Mouse (Mus musculus): ENCODE measurements around the gene Abcb7. TPM values are rescaled to one million over a fixed set of nuclear protein-coding genes. Genes with fewer than 3 reads are reported as not detected.
"Not testable (repeated sequence)": the region's sequence is repeated elsewhere in the genome, so short reads cannot be mapped to it uniquely, and the experiment has no call there.

The Abcb7 gene
- polyA plus RNA-seq (2016; fragmentation: Nextera tagmentation; extraction: Ambion mirVana): 10.4 and 11.6 TPM in 2 replicates

- Histone ChIP-seq H3K4me1 (0 out of 2 replicates have a peak, but pooled peaks cover 3% of the 10 kb centered on the region), H3K27ac (replicated peaks) (peak within 1 kb of the TSS; percentile 93), H3K36me3 (replicated peaks) (no peaks in the 10 kb centered on the region), H3K9me3 (no peaks in the 10 kb centered on the region), H3K27me3 (replicated peaks; ENCODE audit: low read depth, poor library complexity, severe bottlenecking) (peaks cover 62% of the 10 kb centered on the region), H3K4me3 (peak within 1 kb of the TSS; percentile 68)
- peak; percentile 86 for DNase-seq (ENCODE audit: low spot score)
- WGBS: 13% methylated on average over 58 of the region's 58 CpGs
These were observed at the start of gene Abcb7 for GRCm38 (mm10) chrX:104413183-104413983. TSS of gene Abcb7 (minus strand) at chrX:104413856.

DNA sequence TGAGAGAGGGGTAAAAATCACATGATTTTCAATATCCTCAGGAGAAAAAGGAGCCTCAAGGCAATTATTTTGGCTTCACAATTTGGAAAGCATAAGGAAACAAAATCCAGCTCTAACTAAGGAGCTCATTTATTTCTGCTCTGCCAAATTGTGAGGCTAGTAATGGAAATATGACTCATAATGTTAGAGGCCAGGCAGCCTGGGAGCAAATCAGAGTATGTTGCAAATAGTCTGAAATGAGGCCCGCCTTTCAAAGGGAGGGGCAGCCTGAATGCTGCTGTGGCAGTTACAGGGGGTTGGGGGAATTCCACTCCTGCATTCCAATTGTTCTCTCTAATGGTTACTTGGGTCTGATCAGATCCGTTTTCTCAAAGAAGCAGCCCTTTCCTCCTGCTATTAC, 48.1 kb upstream of the Abcb7 start:
- H3K4me3 ChIP-seq: no peak overlapping the region
- no peaks in the 10 kb centered on the region for H3K36me3 ChIP-seq (replicated peaks)
- DNase-seq (ENCODE audit: low spot score): no peak
- no peaks in the 10 kb centered on the region for H3K4me1 ChIP-seq
- WGBS: 44% methylated on average over 2 of the region's 2 CpGs
- H3K27me3 ChIP-seq (replicated peaks; ENCODE audit: low read depth, poor library complexity, severe bottlenecking): peaks cover 32% of the 10 kb centered on the region
- H3K27ac ChIP-seq (replicated peaks): no peak overlapping the region
- H3K9me3 ChIP-seq: no peaks in the 10 kb centered on the region

- H3K27me3 ChIP-seq (replicated peaks; ENCODE audit: low read depth, poor library complexity, severe bottlenecking): peaks cover 80% of the 10 kb centered on the region
- no peaks in the 10 kb centered on the region for H3K9me3 ChIP-seq
- no peak overlapping the region for H3K4me3 ChIP-seq
- H3K4me1 ChIP-seq: no peaks in the 10 kb centered on the region
- 83% methylated on average over 1 of the region's 1 CpGs for WGBS
- no peak overlapping the region for H3K27ac ChIP-seq (replicated peaks)
- DNase-seq (ENCODE audit: low spot score): no peak
- H3K36me3 ChIP-seq (replicated peaks): no peaks in the 10 kb centered on the region
These were observed 38.8 kb upstream of the Abcb7 start for GRCm38 (mm10) chrX:104452433-104452832.

- Histone ChIP-seq H3K4me1 (no peaks in the 10 kb centered on the region), H3K4me3 (no peak overlapping the region), H3K9me3 (no peaks in the 10 kb centered on the region), H3K27me3 (replicated peaks; ENCODE audit: low read depth, poor library complexity, severe bottlenecking) (peaks cover 74% of the 10 kb centered on the region), H3K27ac (replicated peaks) (no peak overlapping the region), H3K36me3 (replicated peaks) (no peaks in the 10 kb centered on the region)
- 37% methylated on average over 1 of the region's 1 CpGs for WGBS
- no peak for DNase-seq (ENCODE audit: low spot score)
These were observed 19.8 kb upstream of the Abcb7 start for GRCm38 (mm10) chrX:104433456-104433855.

DNA sequence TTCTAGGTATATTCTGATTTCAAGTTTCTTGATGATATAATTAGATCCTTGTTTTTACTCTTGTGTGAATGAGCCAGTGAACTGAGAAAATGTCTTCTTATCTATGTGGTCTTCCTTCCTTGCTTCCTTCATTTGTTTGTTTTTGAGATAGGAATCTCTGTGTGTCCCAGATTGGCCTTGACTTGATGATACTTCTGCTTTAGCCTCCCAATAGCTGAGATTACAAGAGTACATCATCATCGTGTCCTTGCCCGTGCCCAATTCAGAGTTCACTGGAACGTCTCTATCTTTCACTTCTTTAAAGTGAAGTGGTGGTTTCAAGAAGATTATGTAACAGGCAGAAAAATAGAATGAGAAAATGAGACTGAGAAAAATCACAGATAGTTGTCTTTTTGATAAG, 14.5 kb upstream of the Abcb7 start:
- DNase-seq (ENCODE audit: low spot score): no peak
- Histone ChIP-seq H3K4me1 (no peaks in the 10 kb centered on the region), H3K27me3 (replicated peaks; ENCODE audit: low read depth, poor library complexity, severe bottlenecking) (peaks cover 59% of the 10 kb centered on the region), H3K36me3 (replicated peaks) (no peaks in the 10 kb centered on the region), H3K4me3 (no peak overlapping the region), H3K27ac (replicated peaks) (no peak overlapping the region), H3K9me3 (no peaks in the 10 kb centered on the region)
- WGBS: 89% methylated on average over 3 of the region's 3 CpGs

GRCm38 (mm10) chrX:104413995-104414394, 339 bp upstream of the Abcb7 start:
- no peak for DNase-seq (ENCODE audit: low spot score)
- H3K27ac ChIP-seq (replicated peaks): peak overlapping the region; percentile 93

DNA sequence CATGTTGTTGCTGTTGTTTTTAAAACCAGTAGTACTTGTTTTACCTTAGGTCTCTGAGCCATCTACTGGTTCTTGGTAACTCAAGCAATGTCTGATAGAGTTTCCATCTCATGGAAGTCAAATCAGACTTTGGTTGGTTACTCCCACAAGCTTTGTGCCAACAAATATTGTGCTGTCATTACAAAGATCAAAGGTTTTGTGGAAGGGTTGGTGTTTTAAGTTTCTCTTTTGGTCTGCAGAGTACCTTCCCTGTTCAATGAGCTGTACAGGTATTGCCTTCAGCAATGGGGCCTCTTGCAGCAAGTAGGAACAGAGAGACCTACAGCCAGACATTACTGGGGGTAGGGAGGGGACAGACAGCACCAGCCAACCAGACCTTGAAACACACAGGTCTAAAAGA, 5.5 kb downstream of the Abcb7 start:
- DNase-seq (ENCODE audit: low spot score): no peak
- 0 out of 2 replicates have a peak, but pooled peaks cover 3% of the 10 kb centered on the region for H3K4me1 ChIP-seq
- H3K27ac ChIP-seq (replicated peaks): no peak overlapping the region
- H3K36me3 ChIP-seq (replicated peaks): no peaks in the 10 kb centered on the region
- H3K9me3 ChIP-seq: no peaks in the 10 kb centered on the region
- peaks cover 49% of the 10 kb centered on the region for H3K27me3 ChIP-seq (replicated peaks; ENCODE audit: low read depth, poor library complexity, severe bottlenecking)
- H3K4me3 ChIP-seq: no peak overlapping the region

More at GRCm38 (mm10) chrX:104413995-104414394, 339 bp upstream of the Abcb7 start:
- H3K9me3 ChIP-seq: no peaks in the 10 kb centered on the region
- H3K4me1 ChIP-seq: 0 out of 2 replicates have a peak, but pooled peaks cover 3% of the 10 kb centered on the region
- no peaks in the 10 kb centered on the region for H3K36me3 ChIP-seq (replicated peaks)
- 50% methylated on average over 7 of the region's 7 CpGs for WGBS
- H3K27me3 ChIP-seq (replicated peaks; ENCODE audit: low read depth, poor library complexity, severe bottlenecking): peaks cover 65% of the 10 kb centered on the region
- H3K4me3 ChIP-seq: peak overlapping the region; percentile 68

DNA sequence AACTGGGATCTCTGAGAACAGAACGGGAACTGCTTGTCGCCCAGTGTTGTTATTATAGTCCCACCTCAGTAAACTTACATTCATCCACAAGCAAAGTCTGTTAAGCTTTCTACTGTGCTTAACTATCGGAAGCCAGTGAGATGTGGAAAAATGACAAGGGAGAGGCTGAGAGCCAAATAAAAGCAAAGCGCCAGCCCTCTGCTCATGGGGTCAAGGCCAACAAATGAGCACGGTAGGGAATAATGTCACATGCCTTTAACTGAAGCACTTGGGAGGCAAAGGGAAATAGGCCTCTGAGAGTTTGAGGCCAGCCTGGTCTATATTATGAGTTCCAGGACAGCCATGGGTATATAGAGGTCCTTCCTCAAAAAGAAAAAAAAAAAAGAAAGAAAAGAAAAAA, 11.2 kb downstream of the Abcb7 start:
- 76% methylated on average over 5 of the region's 5 CpGs for WGBS
- Histone ChIP-seq H3K27me3 (replicated peaks; ENCODE audit: low read depth, poor library complexity, severe bottlenecking) (peaks cover 70% of the 10 kb centered on the region), H3K4me3 (no peak overlapping the region), H3K36me3 (replicated peaks) (no peaks in the 10 kb centered on the region), H3K9me3 (no peaks in the 10 kb centered on the region), H3K4me1 (no peaks in the 10 kb centered on the region), H3K27ac (replicated peaks) (no peak overlapping the region)
- DNase-seq (ENCODE audit: low spot score): no peak

DNA sequence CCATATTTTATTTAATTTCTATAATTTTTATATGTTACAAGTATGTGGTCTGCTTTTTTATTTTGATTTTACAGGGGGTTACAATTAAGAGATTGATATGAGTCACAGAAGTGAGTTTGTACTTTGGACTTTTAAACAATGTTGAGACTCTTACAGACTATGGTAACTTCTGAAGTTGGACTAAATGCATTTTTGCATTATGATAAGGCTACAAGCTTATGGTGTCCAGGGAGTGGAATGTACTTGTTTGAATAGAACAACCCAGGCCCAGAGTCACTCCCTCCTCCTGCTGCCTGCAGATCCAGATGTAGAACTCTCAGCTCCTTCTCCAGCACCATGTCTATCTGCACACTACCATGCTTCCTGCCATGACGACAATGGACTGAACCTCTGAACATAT, 12.5 kb downstream of the Abcb7 start:
- Histone ChIP-seq H3K9me3 (no peaks in the 10 kb centered on the region), H3K4me1 (no peaks in the 10 kb centered on the region), H3K4me3 (no peak overlapping the region), H3K27ac (replicated peaks) (no peak overlapping the region), H3K27me3 (replicated peaks; ENCODE audit: low read depth, poor library complexity, severe bottlenecking) (peaks cover 72% of the 10 kb centered on the region), H3K36me3 (replicated peaks) (no peaks in the 10 kb centered on the region)
- WGBS: 97% methylated on average over 1 of the region's 1 CpGs
- no peak for DNase-seq (ENCODE audit: low spot score)

DNA sequence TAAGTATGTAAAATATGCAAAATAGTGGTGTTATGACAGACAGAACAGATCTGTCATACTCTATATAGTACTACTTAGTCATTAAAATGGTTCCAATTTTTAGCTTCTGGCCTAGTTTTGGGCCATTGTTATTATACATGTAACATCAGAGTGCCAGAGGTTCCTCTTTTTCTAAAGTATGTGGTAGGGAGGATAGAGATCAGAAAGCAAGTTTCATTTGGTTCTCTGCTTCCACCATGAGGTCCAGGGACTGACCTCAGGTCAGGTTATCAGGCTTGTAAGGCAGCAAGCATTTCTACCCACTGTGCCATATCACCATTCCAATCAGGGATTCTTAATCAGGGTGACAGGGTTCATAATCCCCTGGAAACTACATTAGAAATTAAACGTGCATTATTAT, 16.1 kb downstream of the Abcb7 start:
- no peak for DNase-seq (ENCODE audit: low spot score)
- Histone ChIP-seq H3K4me1 (no peaks in the 10 kb centered on the region), H3K9me3 (no peaks in the 10 kb centered on the region), H3K4me3 (no peak overlapping the region), H3K27ac (replicated peaks) (no peak overlapping the region), H3K27me3 (replicated peaks; ENCODE audit: low read depth, poor library complexity, severe bottlenecking) (peaks cover 61% of the 10 kb centered on the region), H3K36me3 (replicated peaks) (no peaks in the 10 kb centered on the region)
- 72% methylated on average over 1 of the region's 1 CpGs for WGBS

DNA sequence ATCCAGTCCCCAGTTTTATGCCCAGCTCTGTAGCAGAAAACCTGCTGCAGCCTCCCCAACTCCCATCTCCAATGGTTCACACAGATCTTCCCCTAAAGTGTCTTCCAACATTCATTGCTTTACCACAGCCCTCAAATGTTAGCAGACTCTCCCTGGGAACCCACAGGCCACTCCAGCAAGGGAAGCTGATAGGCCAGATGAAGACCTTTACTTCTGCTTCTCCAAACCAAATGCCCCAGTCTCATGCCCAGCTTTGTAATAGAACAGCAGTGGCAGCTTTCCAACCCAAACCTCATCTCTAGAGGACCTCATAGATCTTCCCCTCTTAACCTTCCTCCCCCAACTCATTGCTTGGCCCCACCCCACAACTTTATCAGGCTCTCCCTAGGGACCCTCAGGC, 54.0 kb downstream of the Abcb7 start:
- DNase-seq (ENCODE audit: low spot score): no peak
- no peaks in the 10 kb centered on the region for H3K4me1 ChIP-seq
- H3K27ac ChIP-seq (replicated peaks): no peak overlapping the region
- H3K4me3 ChIP-seq: no peak overlapping the region
- peaks cover 66% of the 10 kb centered on the region for H3K27me3 ChIP-seq (replicated peaks; ENCODE audit: low read depth, poor library complexity, severe bottlenecking)
- H3K36me3 ChIP-seq (replicated peaks): no peaks in the 10 kb centered on the region
- no peaks in the 10 kb centered on the region for H3K9me3 ChIP-seq

DNA sequence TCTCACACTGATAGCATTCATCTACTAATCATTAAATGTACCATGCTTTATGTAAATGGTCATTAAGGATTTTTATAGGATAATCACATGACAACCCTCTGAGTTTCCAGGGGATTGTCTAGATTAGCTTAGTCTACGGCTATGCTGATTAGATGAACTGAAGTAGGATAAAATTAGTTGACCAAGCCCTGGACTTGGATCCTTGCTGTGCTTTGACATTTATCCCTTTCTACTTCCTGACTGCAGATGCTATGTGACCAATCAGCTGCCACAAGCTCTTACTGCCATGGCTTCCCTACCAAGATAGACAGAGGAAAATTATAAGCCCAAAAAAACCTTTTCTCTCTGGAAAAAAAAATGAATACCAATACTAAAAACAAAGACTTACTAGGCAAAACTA, 57.8 kb downstream of the Abcb7 start:
- no peak for DNase-seq (ENCODE audit: low spot score)
- H3K9me3 ChIP-seq: no peaks in the 10 kb centered on the region
- no peak overlapping the region for H3K27ac ChIP-seq (replicated peaks)
- no peaks in the 10 kb centered on the region for H3K4me1 ChIP-seq
- H3K36me3 ChIP-seq (replicated peaks): no peaks in the 10 kb centered on the region
- H3K4me3 ChIP-seq: no peak overlapping the region
- 82% methylated on average over 1 of the region's 1 CpGs for WGBS
- peaks cover 58% of the 10 kb centered on the region for H3K27me3 ChIP-seq (replicated peaks; ENCODE audit: low read depth, poor library complexity, severe bottlenecking)

DNA sequence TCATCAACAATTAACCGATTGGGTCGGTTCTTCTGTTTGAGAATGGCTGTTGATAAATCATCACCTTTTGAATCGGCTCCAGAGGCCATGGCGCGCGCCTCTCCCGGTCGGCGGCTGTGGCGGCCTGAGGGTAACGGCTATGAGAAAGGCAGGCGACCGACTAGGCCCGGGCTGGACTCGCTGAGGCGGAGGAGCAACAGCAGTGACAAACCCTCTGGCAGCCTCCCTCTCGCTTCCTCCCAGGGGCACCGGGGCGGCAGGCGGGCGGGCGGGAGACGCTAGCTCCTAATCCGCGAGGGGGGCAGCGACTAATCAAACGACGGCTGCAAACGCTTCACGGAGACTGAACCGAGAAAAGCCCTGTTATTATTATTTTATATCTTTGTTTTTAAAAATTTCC, 65.5 kb downstream of the Abcb7 start:
- DNase-seq (ENCODE audit: low spot score); H3K27me3 ChIP-seq (replicated peaks; ENCODE audit: low read depth, poor library complexity, severe bottlenecking); H3K4me3 ChIP-seq; H3K4me1 ChIP-seq; H3K36me3 ChIP-seq (replicated peaks); H3K27ac ChIP-seq (replicated peaks); H3K9me3 ChIP-seq: not testable (repeated sequence)
- 89% methylated on average over 31 of the region's 31 CpGs for WGBS

All from embryonic facial prominence, embryonic 10.5 days (tissue).